Comparison of ENCODE assay signal across 8 mouse cellular contexts in genomic region chr1:125560259-125561192, GRCm38 (mm10). TPM values are rescaled to one million over a fixed set of nuclear protein-coding genes. Genes with fewer than 3 reads are reported as not detected.
DNase-seq lines count a peak whose midpoint lies in the region; ATAC-seq lines count a peak whose summit lies in the region.

TSS of gene Slc35f5 (plus strand) at chr1:125560595.

- peak; percentile 98 for DNase-seq in adipocyte (ENCODE audit: low spot score)
- DNase-seq in embryo, embryonic 10 days (ENCODE audit: low spot score): peak; percentile 96
- peak; percentile 99 for DNase-seq in gastrocnemius, postnatal 14 days
- DNase-seq in left cerebral cortex, postnatal 10 days (ENCODE audit: extremely low spot score in 1 of 2, low spot score in 2 of 2): peak; percentile 94 to 99
- DNase-seq in right cerebral cortex, postnatal 25 days: peak; percentile 97
- peak; percentile 97 to 98 for DNase-seq in urinary bladder, postnatal 4 days (ENCODE audit: low spot score in 2 of 2)

- peak; percentile 86 for ATAC-seq in inflammation-experienced regulatory T-cells, adult 6 months
- ATAC-seq in megakaryocyte-erythroid progenitor cell, adult 5-6 weeks (replicated peaks; ENCODE audit: low FRiP score, low TSS enrichment, poor library complexity, severe bottlenecking): peak; percentile 91

- intact Hi-C loops in gastrocnemius, postnatal 14 days (cut with DNase I; ENCODE audit: low total_unique reads): no loop called here
- intact Hi-C loops in left cerebral cortex, postnatal 10 days (cut with DNase I): loop anchor here (2.0 to 5.0 kb wide), 2 partner anchors 126 to 158 kb away; partner anchors contain the start of gene Actr3

RNA-seq across cellular contexts. Expression of gene Slc35f5, which starts in this region (rescaled TPM):
- total RNA-seq in gastrocnemius, postnatal 14 days (2021): 10 to 100 TPM; 18.5 to 18.7 TPM
- polyA plus RNA-seq in inflammation-experienced regulatory T-cells, adult 6 months (2017; shearing (Covaris generic)): 1 to 10 TPM in 2 of 3 experiments, under 1 TPM in 1; 0.89 to 1.9 (median 1.5) TPM
- total RNA-seq in left cerebral cortex, postnatal 10 days (2021): 10 to 100 TPM; 30.3 to 32.4 TPM
- 2.1 and 10.4 TPM in 2 replicates for total RNA-seq in megakaryocyte-erythroid progenitor cell, adult 5-6 weeks (2014; fragmentation: Nextera tagmentation)
- 1.2 and 6.2 TPM in 2 replicates for total RNA-seq in megakaryocyte-erythroid progenitor cell, adult 5-6 weeks (2017)

Comparison
In these comparisons a context has a peak if more than half of its experiments do, and no peak if none do; other contexts are left out.
1. Peak in every context shown above with its lines: DNase-seq and ATAC-seq.